Mouse (Mus musculus): ENCODE measurements around the gene Sppl2b.

Sppl2b gene

GRCm38 (mm10) chr10:80855749-80856073 is 636 bp downstream of the Sppl2b start:
- no peak for DNase-seq

- peak; percentile 15 for DNase-seq
These were observed 1.2 kb downstream of the Sppl2b start for GRCm38 (mm10) chr10:80856267-80856666.

- no peak for DNase-seq
These were observed 1.8 kb downstream of the Sppl2b start for GRCm38 (mm10) chr10:80856908-80857307.

GRCm38 (mm10) chr10:80857386-80857785 is 2.3 kb downstream of the Sppl2b start:
- no peak for DNase-seq

- no peak for DNase-seq
These were observed 2.8 kb downstream of the Sppl2b start for GRCm38 (mm10) chr10:80857848-80858247.

- no peak for DNase-seq
These were observed 3.4 kb downstream of the Sppl2b start for GRCm38 (mm10) chr10:80858350-80858935.

GRCm38 (mm10) chr10:80862305-80862704 is 7.2 kb downstream of the Sppl2b start:
- DNase-seq, result no peak

- DNase-seq, result no peak
These were observed 9.4 kb downstream of the Sppl2b start for GRCm38 (mm10) chr10:80864446-80864845.

GRCm38 (mm10) chr10:80870993-80871392 is 15.9 kb downstream of the Sppl2b start:
- no peak for DNase-seq

GRCm38 (mm10) chr10:80871581-80871980 is 16.5 kb downstream of the Sppl2b start, which contains the start of gene Tmprss9:
TSS of gene Tmprss9 (plus strand) at chr10:80871848.
- DNase-seq, result no peak

GRCm38 (mm10) chr10:80874035-80874434 is 19.0 kb downstream of the Sppl2b start:
- no peak for DNase-seq

GRCm38 (mm10) chr10:80876028-80876427 is 21.0 kb downstream of the Sppl2b start:
- DNase-seq, result peak; percentile 78

GRCm38 (mm10) chr10:80876594-80876993 is 21.5 kb downstream of the Sppl2b start:
- no peak for DNase-seq

- DNase-seq, result peak; percentile 74
These were observed 25.1 kb downstream of the Sppl2b start for GRCm38 (mm10) chr10:80880131-80880641.

GRCm38 (mm10) chr10:80880901-80881300 is 25.8 kb downstream of the Sppl2b start:
- no peak for DNase-seq

GRCm38 (mm10) chr10:80881301-80881700 is 26.2 kb downstream of the Sppl2b start:
- DNase-seq, result peak; percentile 90

GRCm38 (mm10) chr10:80887181-80887580 is 32.1 kb downstream of the Sppl2b start:
- DNase-seq, result peak; percentile 58

- no peak for DNase-seq
These were observed 40.0 kb downstream of the Sppl2b start for GRCm38 (mm10) chr10:80895100-80895499.

- DNase-seq, result no peak
These were observed 40.6 kb downstream of the Sppl2b start for GRCm38 (mm10) chr10:80895697-80896096.

GRCm38 (mm10) chr10:80896581-80897485 is 41.8 kb downstream of the Sppl2b start:
- no peak for DNase-seq

GRCm38 (mm10) chr10:80897861-80898510 is 42.9 kb downstream of the Sppl2b start:
- DNase-seq, result no peak

- no peak for DNase-seq
These were observed 44.0 kb downstream of the Sppl2b start for GRCm38 (mm10) chr10:80899074-80899473.

GRCm38 (mm10) chr10:80899591-80900317 is 44.7 kb downstream of the Sppl2b start:
- DNase-seq, result no peak

Data from lung, postnatal 36 days (tissue).